Mouse (Mus musculus) forebrain, embryonic 12.5 days (tissue): ENCODE measurements at regions not wholly inside any gene's neighbourhood (a gene's known extent, or its start where the extent isn't known, plus 50 kb on each side); places are given as distances from the start of the nearest gene placed in this dataset.

Source experiments
- ATAC-seq: fragments of 200-750 bp; cut with Nextera tagmentation; 2 replicates; pipeline ENCODE4 v1.8.0; 2017; ENCODE audit warnings: moderate TSS enrichment; ENCODE audit not compliant: low FRiP score
- H3K27ac ChIP-seq: fragments of 300-500 bp; sonication (generic); 2 replicates; pipeline ENCODE4 v1.5.1; 2016; ENCODE audit warnings: mild to moderate bottlenecking
- H3K27me3 ChIP-seq: fragments of 300-500 bp; sonication (generic); 2 replicates; pipeline ENCODE4 v1.6.1; 2016; ENCODE audit warnings: mild to moderate bottlenecking
- H3K36me3 ChIP-seq: fragments of 300-500 bp; sonication (generic); replicated peaks from 2 replicates; pipeline ENCODE4 v1.6.1; 2016; ENCODE audit warnings: mild to moderate bottlenecking
- H3K4me1 ChIP-seq: fragments of 300-500 bp; sonication (generic); 2 replicates; pipeline ENCODE4 v1.6.1; 2016
- H3K4me2 ChIP-seq: fragments of 300-500 bp; sonication (generic); 2 replicates; pipeline ENCODE4 v1.6.1; 2016; ENCODE audit warnings: mild to moderate bottlenecking, moderate library complexity
- H3K4me3 ChIP-seq: fragments of 300-500 bp; sonication (generic); replicated peaks from 2 replicates; pipeline ENCODE4 v1.5.1; 2016; ENCODE audit warnings: mild to moderate bottlenecking
- H3K9ac ChIP-seq: fragments of 300-500 bp; sonication (generic); 2 replicates; pipeline ENCODE4 v1.6.1; 2016; ENCODE audit warnings: mild to moderate bottlenecking
- H3K9me3 ChIP-seq: fragments of 300-500 bp; sonication (generic); 2 replicates; pipeline ENCODE4 v1.6.1; 2016
- WGBS: fragments of 180-500 bp; shearing (Covaris S2); methylation state at CpG from one replicate; pipeline ENCODE4 v1.1.7; 2016; 5-methylcytosine and 5-hydroxymethylcytosine counted together

DNA sequence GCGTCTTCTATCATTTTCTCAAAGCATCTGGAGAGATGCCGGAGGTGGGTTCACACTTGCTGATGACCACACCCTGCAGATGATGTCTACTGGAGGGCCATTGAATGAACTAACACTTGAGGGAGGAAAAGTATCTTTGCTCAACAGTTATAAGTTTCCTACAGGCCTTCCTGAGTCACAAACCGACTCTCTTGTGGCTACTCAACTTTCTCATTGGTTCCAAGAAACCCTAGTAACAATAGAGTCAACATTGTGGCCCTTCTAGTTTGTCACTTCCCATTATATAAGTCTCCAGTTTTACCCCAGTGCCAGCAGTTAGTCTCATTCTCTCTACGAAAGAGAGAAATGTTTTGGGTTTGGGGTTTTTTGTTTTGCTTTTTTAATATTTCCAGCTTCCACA, 604.1 kb upstream of the Arid1b start:
- 89% methylated on average over 4 of the region's 4 CpGs for WGBS
- H3K4me2 ChIP-seq, result no peak overlapping the region
- H3K27ac ChIP-seq, result no peak overlapping the region
- H3K9ac ChIP-seq, result no peak overlapping the region
- H3K4me3 ChIP-seq, result no peak overlapping the region
- no peaks in the 10 kb centered on the region for H3K9me3 ChIP-seq
- no peaks in the 10 kb centered on the region for H3K4me1 ChIP-seq
- H3K36me3 ChIP-seq, result no peaks in the 10 kb centered on the region
- H3K27me3 ChIP-seq, result no peaks in the 10 kb centered on the region
- no peak for ATAC-seq

DNA sequence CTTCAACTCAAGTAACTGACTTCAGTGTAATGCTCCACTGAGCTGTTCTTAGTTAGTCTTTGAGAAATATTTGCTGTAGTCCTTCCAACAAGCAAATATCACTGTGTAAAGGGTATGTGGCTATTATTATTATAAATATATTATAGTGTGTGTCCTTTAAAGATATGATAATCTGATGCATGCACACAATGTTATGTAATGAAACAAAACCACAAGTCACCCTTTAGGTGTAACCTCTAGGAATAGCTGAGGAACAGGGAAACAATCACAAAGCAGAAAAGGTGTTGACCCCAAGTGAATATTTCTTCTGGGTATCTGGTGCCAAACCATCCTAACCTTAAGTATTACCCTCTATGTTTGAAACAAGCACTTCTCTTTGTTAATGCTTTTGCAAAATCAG, 603.6 kb upstream of the Arid1b start:
- Histone ChIP-seq H3K27ac (no peak overlapping the region), H3K9me3 (no peaks in the 10 kb centered on the region), H3K4me3 (no peak overlapping the region), H3K36me3 (no peaks in the 10 kb centered on the region), H3K4me1 (no peaks in the 10 kb centered on the region), H3K27me3 (no peaks in the 10 kb centered on the region), H3K9ac (no peak overlapping the region), H3K4me2 (no peak overlapping the region)
- ATAC-seq, result no peak

DNA sequence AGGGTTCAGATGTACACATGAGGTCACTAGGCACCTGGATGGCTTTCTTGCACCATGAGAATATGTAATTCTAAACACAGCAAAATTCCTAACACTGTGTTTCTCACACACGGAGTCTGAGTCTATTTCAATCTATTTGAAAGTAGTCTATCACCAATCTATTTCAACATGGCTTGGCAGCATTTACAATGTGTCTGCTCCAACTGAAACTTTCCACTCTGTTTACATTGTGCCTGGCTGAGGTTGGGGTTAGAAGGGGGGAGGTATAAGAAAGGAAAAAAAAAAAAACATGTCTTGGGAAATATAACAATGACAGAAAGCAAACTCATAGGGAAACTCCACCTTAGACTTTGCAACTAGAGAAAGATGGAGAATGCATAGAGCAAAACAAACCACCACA, 602.9 kb upstream of the Arid1b start:
- Histone ChIP-seq H3K4me1 (no peaks in the 10 kb centered on the region), H3K4me2 (no peak overlapping the region), H3K9me3 (no peaks in the 10 kb centered on the region), H3K4me3 (no peak overlapping the region), H3K36me3 (no peaks in the 10 kb centered on the region), H3K9ac (no peak overlapping the region), H3K27me3 (no peaks in the 10 kb centered on the region), H3K27ac (no peak overlapping the region)
- WGBS, result 81% methylated on average over 1 of the region's 1 CpGs
- no peak for ATAC-seq

DNA sequence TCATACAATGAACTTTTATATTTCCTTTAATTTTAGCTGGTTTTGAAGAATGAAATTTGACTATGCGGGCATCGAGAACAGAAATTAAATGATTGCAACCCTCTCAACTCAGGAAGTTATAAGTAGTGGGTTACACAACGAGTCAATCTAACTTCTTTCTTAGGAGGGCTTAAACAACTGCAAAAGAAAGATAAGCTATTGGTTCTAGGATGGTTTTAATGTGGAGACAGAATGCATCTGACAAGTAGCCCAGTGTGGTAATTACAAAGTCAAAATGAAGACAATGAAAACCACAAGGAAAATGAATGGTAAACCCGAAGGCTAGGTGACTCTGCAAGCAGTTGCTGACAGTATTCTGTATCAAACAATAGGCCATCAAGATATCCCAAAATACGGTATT, 598.0 kb upstream of the Arid1b start:
- H3K4me1 ChIP-seq, result no peaks in the 10 kb centered on the region
- H3K9ac ChIP-seq, result no peak overlapping the region
- H3K27ac ChIP-seq, result no peak overlapping the region
- H3K9me3 ChIP-seq, result no peaks in the 10 kb centered on the region
- no peak for ATAC-seq
- no peaks in the 10 kb centered on the region for H3K27me3 ChIP-seq
- no peak overlapping the region for H3K4me2 ChIP-seq
- no peaks in the 10 kb centered on the region for H3K36me3 ChIP-seq
- no peak overlapping the region for H3K4me3 ChIP-seq
- 76% methylated on average over 5 of the region's 5 CpGs for WGBS

DNA sequence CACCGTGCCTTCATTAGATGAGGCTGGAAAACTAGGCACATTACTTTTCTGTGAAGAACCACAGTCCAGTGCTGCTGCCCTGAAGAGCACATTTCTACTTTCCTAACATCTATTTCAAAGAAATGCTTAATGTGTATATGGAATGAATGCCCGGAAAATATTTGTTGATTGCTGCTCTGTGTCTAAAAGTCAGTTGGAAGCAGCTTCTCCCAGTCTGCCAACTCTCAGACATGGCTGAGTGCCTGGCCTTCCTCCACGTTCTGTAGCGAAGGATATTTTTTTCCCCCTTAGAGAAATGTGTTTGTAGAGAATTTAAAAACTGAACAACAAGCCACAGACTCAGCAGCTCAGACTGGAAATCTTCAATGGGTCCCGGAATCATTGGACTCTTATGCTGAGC, 576.4 kb upstream of the Arid1b start:
- no peaks in the 10 kb centered on the region for H3K36me3 ChIP-seq
- no peak overlapping the region for H3K4me3 ChIP-seq
- H3K4me1 ChIP-seq, result no peaks in the 10 kb centered on the region
- ATAC-seq, result no peak
- no peaks in the 10 kb centered on the region for H3K9me3 ChIP-seq
- no peak overlapping the region for H3K4me2 ChIP-seq
- no peak overlapping the region for H3K27ac ChIP-seq
- H3K27me3 ChIP-seq, result no peaks in the 10 kb centered on the region
- WGBS, result 87% methylated on average over 5 of the region's 5 CpGs
- H3K9ac ChIP-seq, result no peak overlapping the region

DNA sequence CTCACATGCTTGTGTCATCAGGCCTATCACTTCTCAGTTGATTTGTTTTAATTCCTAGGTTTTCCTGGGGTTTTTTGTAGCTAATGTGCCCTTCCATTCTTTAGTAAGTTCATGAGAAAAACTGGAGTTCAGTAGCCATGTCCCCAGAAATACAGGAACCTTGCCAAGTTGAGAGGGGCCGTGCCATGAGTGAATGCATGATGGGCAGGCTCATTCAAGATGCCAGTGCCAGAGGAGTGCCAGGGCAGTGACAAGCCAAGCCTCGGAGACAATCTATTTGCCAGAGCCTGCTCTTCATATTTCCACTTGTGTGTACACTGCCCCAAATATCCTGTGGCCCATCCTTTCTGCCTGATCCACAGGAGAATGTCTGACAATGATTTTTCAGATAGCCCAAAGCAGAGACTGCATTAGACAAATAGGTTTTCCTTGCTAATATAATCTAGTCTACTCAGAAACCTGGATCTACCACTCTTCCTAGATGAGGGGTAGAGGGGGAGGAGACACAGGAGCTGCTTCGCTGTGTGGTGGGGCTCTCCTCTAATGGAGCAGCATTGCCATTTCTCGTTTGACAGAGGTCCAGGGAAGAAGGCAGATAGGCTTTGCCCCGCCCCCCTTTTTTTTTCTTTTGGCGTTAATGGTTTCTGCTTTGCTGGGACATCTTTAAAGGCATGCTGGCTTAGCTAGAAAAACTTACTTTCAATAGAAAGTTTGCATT, 569.5 kb upstream of the Arid1b start:
- H3K27ac ChIP-seq, result no peak overlapping the region
- no peak for ATAC-seq
- H3K4me2 ChIP-seq, result no peak overlapping the region
- H3K4me1 ChIP-seq, result no peaks in the 10 kb centered on the region
- WGBS, result 70% methylated on average over 6 of the region's 6 CpGs
- H3K9me3 ChIP-seq, result no peaks in the 10 kb centered on the region
- no peak overlapping the region for H3K4me3 ChIP-seq
- no peaks in the 10 kb centered on the region for H3K27me3 ChIP-seq
- no peak overlapping the region for H3K9ac ChIP-seq
- H3K36me3 ChIP-seq, result no peaks in the 10 kb centered on the region

DNA sequence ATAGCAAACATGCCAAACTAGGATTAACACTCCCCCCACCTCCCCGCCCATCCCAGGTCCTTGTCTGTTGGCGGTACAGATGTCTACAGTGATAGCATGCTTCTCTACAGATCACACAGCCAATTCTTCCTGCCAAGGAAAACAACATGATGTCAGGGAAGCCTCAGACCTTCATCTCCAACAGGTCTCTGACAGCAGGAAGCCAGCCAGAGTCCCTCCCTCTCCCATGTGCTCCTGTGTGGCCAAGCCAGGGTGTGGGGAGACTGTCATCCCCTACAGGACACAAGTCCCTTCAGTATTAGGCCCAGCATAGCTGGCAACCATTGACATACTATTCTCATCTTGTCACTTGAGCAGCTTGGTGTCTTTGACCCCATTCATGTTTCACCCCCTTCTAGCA, 568.8 kb upstream of the Arid1b start:
- no peaks in the 10 kb centered on the region for H3K27me3 ChIP-seq
- ATAC-seq, result no peak
- H3K4me1 ChIP-seq, result no peaks in the 10 kb centered on the region
- no peak overlapping the region for H3K4me2 ChIP-seq
- no peak overlapping the region for H3K4me3 ChIP-seq
- H3K36me3 ChIP-seq, result no peaks in the 10 kb centered on the region
- H3K9me3 ChIP-seq, result no peaks in the 10 kb centered on the region
- H3K9ac ChIP-seq, result no peak overlapping the region
- WGBS, result 92% methylated on average over 2 of the region's 2 CpGs
- no peak overlapping the region for H3K27ac ChIP-seq

DNA sequence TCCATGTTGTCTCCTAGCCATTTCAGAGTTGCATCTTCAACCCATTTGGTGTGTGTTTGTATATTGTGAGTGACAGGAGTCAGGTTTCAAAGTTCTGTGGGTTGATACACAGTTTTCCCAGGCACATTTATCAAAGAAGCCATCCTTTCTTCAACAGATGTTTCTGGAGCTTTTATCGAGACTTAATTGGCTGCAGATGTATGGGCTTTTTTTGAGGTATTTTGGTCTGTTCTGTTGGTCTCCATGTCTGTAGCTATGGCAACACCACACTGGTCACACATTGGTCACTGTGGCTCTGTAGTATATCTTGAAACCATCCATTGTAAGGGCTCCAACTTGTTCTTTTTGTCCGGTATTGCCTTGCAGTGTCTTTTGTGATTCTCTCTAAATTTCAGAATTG, 565.1 kb upstream of the Arid1b start:
- no peaks in the 10 kb centered on the region for H3K4me1 ChIP-seq
- WGBS, result 77% methylated on average over 2 of the region's 2 CpGs
- ATAC-seq, result no peak

DNA sequence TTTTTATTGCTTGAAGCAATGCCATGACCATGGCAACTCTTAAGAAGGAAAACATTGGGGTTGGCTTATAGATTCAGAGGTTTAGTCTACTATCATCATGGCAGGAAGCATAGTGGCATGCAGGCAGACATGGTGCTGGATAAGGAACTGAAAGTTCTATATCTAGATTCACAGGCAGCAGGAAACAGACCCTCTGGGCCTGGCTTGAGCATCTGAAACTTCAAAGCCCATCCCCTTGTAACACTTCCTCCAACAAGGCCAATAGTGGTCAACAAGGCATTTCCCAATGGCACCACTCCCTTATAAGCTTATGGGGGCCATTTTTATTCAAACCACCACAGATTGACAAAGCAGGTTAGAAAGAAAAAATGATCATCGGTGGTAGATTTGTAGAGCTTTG, 548.5 kb upstream of the Arid1b start:
- 96% methylated on average over 1 of the region's 1 CpGs for WGBS
- no peak overlapping the region for H3K4me2 ChIP-seq
- no peak for ATAC-seq

More for the DNA sequence above, 565.1 kb upstream of the Arid1b start:
- H3K36me3 ChIP-seq, result no peaks in the 10 kb centered on the region
- no peaks in the 10 kb centered on the region for H3K27me3 ChIP-seq
- no peak overlapping the region for H3K27ac ChIP-seq
- no peaks in the 10 kb centered on the region for H3K9me3 ChIP-seq
- no peak overlapping the region for H3K9ac ChIP-seq
- H3K4me2 ChIP-seq, result no peak overlapping the region
- H3K4me3 ChIP-seq, result no peak overlapping the region

DNA sequence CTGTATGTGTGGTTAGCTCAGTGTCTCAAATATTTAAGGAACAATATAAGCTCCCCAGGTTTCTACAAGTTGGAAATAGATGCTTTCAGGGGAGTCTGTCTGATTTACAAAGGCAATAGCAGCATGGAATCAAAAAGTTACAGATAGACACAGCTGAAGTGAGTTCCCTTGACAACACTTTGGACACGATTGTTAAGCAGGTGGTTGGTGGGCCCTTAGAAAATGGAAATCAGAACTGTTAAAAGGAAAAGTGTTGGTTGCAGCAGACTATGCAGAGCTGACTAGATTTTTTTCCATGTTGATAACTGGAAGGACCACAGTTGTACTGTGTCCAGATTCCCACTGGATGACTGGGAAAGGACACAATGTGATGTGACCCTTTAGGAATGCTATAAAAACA, 536.6 kb upstream of the Arid1b start:
- Histone ChIP-seq H3K4me1 (no peaks in the 10 kb centered on the region), H3K4me3 (no peak overlapping the region), H3K27ac (no peak overlapping the region), H3K9ac (no peak overlapping the region), H3K9me3 (no peaks in the 10 kb centered on the region), H3K4me2 (no peak overlapping the region), H3K27me3 (no peaks in the 10 kb centered on the region), H3K36me3 (no peaks in the 10 kb centered on the region)
- 64% methylated on average over 1 of the region's 1 CpGs for WGBS
- no peak for ATAC-seq

More for the DNA sequence above, 548.5 kb upstream of the Arid1b start:
- no peak overlapping the region for H3K9ac ChIP-seq
- H3K4me3 ChIP-seq, result no peak overlapping the region
- H3K27me3 ChIP-seq, result no peaks in the 10 kb centered on the region
- H3K36me3 ChIP-seq, result no peaks in the 10 kb centered on the region
- H3K9me3 ChIP-seq, result no peaks in the 10 kb centered on the region
- H3K27ac ChIP-seq, result no peak overlapping the region
- no peaks in the 10 kb centered on the region for H3K4me1 ChIP-seq

DNA sequence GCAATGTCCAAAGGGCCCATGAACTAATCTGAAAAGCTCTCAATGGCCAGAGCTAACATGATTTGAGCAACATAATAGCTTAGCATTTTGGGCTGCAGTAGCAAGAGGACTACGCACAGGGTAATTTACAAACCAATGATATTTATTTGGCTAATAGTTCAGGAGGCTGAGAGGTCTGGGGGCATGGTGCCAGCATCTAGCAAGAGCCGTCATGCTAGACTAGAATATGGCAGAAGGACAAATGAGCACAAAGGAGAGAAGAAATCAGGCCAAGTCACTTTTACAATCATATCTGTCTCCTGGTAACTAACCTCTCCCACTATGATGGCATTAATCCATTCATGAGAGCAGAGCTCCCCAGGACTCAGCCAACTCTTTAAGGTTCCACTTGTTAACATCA, 532.6 kb upstream of the Arid1b start:
- WGBS, result 89% methylated on average over 2 of the region's 2 CpGs
- ATAC-seq, result no peak
- H3K9me3 ChIP-seq, result no peaks in the 10 kb centered on the region

DNA sequence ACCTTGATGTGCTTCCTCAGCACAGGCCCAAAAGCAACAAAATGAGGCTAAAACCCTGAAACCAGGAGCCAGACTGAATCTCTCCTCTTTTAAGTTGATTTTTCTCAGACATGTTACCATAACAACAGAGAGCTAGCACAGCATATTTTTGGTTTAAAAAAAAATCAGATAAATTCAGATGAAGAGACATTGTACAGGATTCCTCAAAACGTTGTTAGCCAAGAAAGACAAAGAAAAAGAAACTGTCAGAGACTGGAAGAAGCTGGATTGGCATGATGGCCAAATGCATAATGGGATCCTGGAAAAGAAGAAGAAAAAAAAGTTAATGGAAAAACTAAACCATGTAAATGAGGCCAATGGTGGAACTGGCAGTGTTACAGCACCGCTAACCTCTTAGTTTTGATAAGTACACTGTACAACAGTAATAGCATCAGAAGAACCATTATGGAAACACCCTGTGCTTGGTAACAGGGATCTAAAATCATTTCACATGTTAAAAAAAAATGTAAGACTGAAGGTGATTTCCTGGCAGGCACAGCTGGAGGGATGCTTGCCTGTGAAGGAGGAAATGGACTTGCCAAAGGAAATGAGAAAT, 529.7 kb upstream of the Arid1b start:
- no peak overlapping the region for H3K9ac ChIP-seq
- H3K36me3 ChIP-seq, result no peaks in the 10 kb centered on the region
- H3K4me2 ChIP-seq, result no peak overlapping the region
- no peaks in the 10 kb centered on the region for H3K9me3 ChIP-seq
- no peaks in the 10 kb centered on the region for H3K4me1 ChIP-seq
- no peaks in the 10 kb centered on the region for H3K27me3 ChIP-seq
- no peak overlapping the region for H3K27ac ChIP-seq
- 67% methylated on average over 2 of the region's 2 CpGs for WGBS
- no peak for ATAC-seq
- no peak overlapping the region for H3K4me3 ChIP-seq

More for the DNA sequence above, 532.6 kb upstream of the Arid1b start:
- H3K27me3 ChIP-seq, result no peaks in the 10 kb centered on the region
- H3K4me3 ChIP-seq, result no peak overlapping the region
- H3K9ac ChIP-seq, result no peak overlapping the region
- no peak overlapping the region for H3K27ac ChIP-seq
- H3K4me1 ChIP-seq, result no peaks in the 10 kb centered on the region
- H3K36me3 ChIP-seq, result no peaks in the 10 kb centered on the region
- no peak overlapping the region for H3K4me2 ChIP-seq

DNA sequence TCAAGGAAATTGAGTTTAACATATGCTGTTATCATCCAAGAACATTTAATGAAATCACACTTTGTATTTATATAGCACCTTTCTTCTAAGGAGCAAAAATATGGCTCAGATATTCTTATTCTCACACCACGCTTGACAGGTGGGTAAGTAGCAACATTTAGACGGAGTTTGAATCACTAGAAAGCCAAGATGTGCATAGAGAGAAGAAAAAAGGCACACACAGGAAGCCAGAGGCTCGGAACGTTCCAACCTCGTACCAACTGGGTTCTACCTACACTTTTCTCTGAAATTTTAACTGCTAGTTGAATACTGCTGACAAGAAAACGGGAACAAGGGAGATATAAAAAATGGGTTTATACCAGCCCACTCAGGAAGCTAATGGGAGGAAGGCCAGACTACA, 528.4 kb upstream of the Arid1b start:
- H3K9ac ChIP-seq, result no peak overlapping the region
- H3K9me3 ChIP-seq, result no peaks in the 10 kb centered on the region
- no peaks in the 10 kb centered on the region for H3K4me1 ChIP-seq
- H3K4me3 ChIP-seq, result no peak overlapping the region
- WGBS, result 89% methylated on average over 6 of the region's 6 CpGs
- no peaks in the 10 kb centered on the region for H3K36me3 ChIP-seq
- no peak overlapping the region for H3K4me2 ChIP-seq
- no peaks in the 10 kb centered on the region for H3K27me3 ChIP-seq
- H3K27ac ChIP-seq, result no peak overlapping the region
- no peak for ATAC-seq
